Mouse (Mus musculus) C2C12 (cell line): ENCODE measurements around the gene Ablim2. TPM values are rescaled to one million over a fixed set of nuclear protein-coding genes. Genes with fewer than 3 reads are reported as not detected.

Experiments used
- H3K27me3 ChIP-seq: one replicate; pipeline ENCODE4 v1.6.1; 2011; ENCODE audit not compliant: control insufficient read depth, insufficient read depth, insufficient read length
- H3K36me3 ChIP-seq: one replicate; pipeline ENCODE4 v1.6.1; 2011; ENCODE audit not compliant: control insufficient read depth, insufficient read depth
- H3K4me3 ChIP-seq: one replicate; pipeline ENCODE4 v1.5.1; 2011; ENCODE audit warnings: mild to moderate bottlenecking, control low read depth; ENCODE audit not compliant: poor library complexity, insufficient read depth, severe bottlenecking
- H3K79me2 ChIP-seq: one replicate; pipeline ENCODE4 v1.6.1; 2011; ENCODE audit not compliant: control insufficient read depth, insufficient read depth
- H3K79me3 ChIP-seq: one replicate; pipeline ENCODE4 v1.6.1; 2011; ENCODE audit warnings: low read depth, control low read depth
- H3ac ChIP-seq: one replicate; pipeline ENCODE3; 2011; ENCODE audit warnings: low read depth; ENCODE audit not compliant: control insufficient read depth, insufficient read length
- CEBPB ChIP-seq: IDR thresholded peaks from one replicate; pipeline ENCODE4 v1.6.1; 2011; ENCODE audit warnings: low read depth, mild to moderate bottlenecking, control low read depth, moderate library complexity
- CTCF ChIP-seq: IDR thresholded peaks from one replicate; pipeline ENCODE4 v1.5.1; 2011; ENCODE audit not compliant: control insufficient read depth, insufficient read depth, insufficient read length
- FOSL1 ChIP-seq: IDR thresholded peaks from one replicate; pipeline ENCODE4 v1.8.0; 2011; ENCODE audit warnings: mild to moderate bottlenecking, low read length; ENCODE audit not compliant: poor library complexity, insufficient read depth, severe bottlenecking
- MAX ChIP-seq: IDR thresholded peaks from one replicate; pipeline ENCODE4 v1.6.1; 2011; ENCODE audit warnings: mild to moderate bottlenecking, control low read depth
- MYOD1 ChIP-seq: IDR thresholded peaks from one replicate; pipeline ENCODE4 v1.6.1; 2011; ENCODE audit warnings: low read depth; ENCODE audit not compliant: control insufficient read depth, insufficient read length
- MYOG ChIP-seq: IDR thresholded peaks from one replicate; pipeline ENCODE4 v1.6.1; 2011; ENCODE audit not compliant: control insufficient read depth, insufficient read length; ENCODE audit errors: extremely low read depth
- USF1 ChIP-seq: IDR thresholded peaks from one replicate; pipeline ENCODE4 v1.6.1; 2011; ENCODE audit warnings: low read depth, mild to moderate bottlenecking, control low read depth, moderate library complexity
- polyA plus RNA-seq: library from polyadenylated mRNA; unstranded; fragments of >200 nt; fragmentation: generic; extraction: Trizol; gene quantifications from one replicate; pipeline ENCODE4 v1.2.1, GENCODE M21; 2012; ENCODE audit warnings: missing spikeins

Ablim2 gene
- polyA plus RNA-seq, 1 experiment, result 0.08 TPM

DNA sequence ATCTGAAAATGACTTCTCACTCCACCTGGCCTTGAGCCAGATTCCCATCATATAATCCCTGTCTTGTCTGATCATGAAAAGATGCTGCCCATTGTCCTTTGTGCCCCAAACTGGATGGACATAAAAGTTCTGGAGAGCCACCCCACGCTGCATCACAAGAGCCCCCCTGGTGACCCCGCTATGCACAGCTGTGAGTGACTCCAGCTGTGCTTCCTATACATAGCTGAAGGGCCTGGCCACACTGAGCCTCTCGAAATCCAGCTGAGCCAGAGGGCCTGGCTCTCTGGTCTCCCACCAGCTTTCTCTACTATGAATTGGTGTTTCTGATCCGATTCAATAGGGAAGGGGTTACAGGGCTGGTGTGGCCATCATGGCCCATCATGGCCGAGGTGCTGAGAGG lies 38.5 kb downstream of the Ablim2 start:
- Histone ChIP-seq H3K27me3 (peaks cover 53% of the 10 kb centered on the region), H3K36me3 (no peaks in the 10 kb centered on the region), H3K79me3 (no peaks in the 10 kb centered on the region), H3K79me2 (no peaks in the 10 kb centered on the region), H3ac (no peak overlapping the region), H3K4me3 (no peak overlapping the region)
- no peak for TF ChIP-seq MYOG
- TF ChIP-seq USF1, result no peak
- no peak for TF ChIP-seq CTCF
- TF ChIP-seq MYOD1, result no peak
- no peak for TF ChIP-seq CEBPB

DNA sequence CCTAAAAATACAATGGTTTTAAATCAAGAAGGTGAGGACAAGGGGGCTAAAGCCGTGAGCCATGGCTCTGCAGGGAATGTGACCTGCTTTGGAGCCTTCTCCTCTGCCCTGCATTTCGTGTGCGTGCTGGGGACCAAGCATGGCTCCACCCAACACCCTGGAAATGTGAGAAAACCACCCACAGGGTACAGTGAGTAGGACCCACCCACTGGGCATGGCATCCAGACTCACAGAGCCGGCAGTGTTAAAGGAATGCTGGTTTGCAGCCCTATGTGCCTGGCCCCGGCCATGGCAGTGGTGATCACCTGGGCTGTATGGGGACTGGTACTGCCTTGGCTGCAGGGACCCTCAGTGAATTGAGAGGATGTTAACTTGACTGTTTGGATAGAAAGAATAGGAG lies 41.4 kb downstream of the Ablim2 start:
- H3K79me2 ChIP-seq, result no peaks in the 10 kb centered on the region
- H3K36me3 ChIP-seq, result no peaks in the 10 kb centered on the region
- H3ac ChIP-seq, result no peak overlapping the region
- H3K79me3 ChIP-seq, result no peaks in the 10 kb centered on the region
- no peak overlapping the region for H3K4me3 ChIP-seq
- no peak for TF ChIP-seq MYOG
- no peak for TF ChIP-seq CTCF
- TF ChIP-seq MAX, result no peak
- no peak for TF ChIP-seq FOSL1
- TF ChIP-seq MYOD1, result no peak
- no peak for TF ChIP-seq USF1
- TF ChIP-seq CEBPB, result no peak
- H3K27me3 ChIP-seq, result peaks cover 66% of the 10 kb centered on the region

DNA sequence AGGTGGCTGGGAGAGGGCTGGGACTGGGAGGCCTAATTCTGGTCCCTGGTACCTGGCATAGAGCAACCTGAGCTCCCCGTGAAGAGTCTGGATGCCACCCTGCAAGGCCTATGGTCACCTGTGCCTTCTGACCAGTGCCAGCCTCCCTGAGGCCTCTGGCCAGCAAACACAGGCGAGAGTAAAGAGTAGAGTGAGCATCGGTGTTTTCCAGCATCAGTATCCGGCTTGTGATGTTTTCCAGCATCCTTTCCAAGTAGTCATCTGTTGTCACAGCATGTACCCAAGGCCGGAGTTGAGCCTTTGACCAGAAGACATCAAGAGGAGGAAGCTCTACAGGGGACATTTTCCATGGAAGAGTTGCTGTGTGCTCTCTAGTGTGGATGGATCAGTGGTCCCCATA lies 45.7 kb downstream of the Ablim2 start:
- Histone ChIP-seq H3K79me2 (no peaks in the 10 kb centered on the region), H3K79me3 (no peaks in the 10 kb centered on the region), H3K36me3 (no peaks in the 10 kb centered on the region), H3ac (no peak overlapping the region), H3K4me3 (no peak overlapping the region), H3K27me3 (peaks cover 89% of the 10 kb centered on the region)
- TF ChIP-seq MYOG (no peak), MYOD1 (no peak)

DNA sequence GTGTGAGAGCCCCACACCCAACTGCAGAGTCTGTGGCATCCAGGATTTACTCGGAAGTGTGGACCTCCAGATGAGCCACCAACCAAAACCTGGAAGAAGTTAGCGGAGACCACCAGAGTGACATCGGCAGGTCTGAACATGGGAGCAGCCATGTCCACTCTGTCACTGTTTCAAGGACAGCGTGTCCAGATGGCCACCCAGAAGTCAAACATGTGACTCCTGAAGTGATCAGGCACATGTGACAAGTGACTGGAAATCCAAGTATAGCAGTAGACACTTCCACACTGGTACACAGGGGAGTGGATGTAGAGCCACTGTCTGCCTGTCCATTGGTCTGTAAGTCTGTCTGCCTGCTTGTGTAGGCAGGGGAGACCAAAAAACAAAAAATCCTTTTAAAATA lies 47.0 kb downstream of the Ablim2 start:
- no peaks in the 10 kb centered on the region for H3K36me3 ChIP-seq
- no peak for TF ChIP-seq MYOG
- TF ChIP-seq CTCF, result no peak
- TF ChIP-seq USF1, result no peak
- TF ChIP-seq MAX, result no peak
- TF ChIP-seq FOSL1, result no peak
- no peak for TF ChIP-seq MYOD1
- no peak for TF ChIP-seq CEBPB
- H3K79me3 ChIP-seq, result no peaks in the 10 kb centered on the region
- no peak overlapping the region for H3K4me3 ChIP-seq
- H3K79me2 ChIP-seq, result no peaks in the 10 kb centered on the region
- peaks cover 86% of the 10 kb centered on the region for H3K27me3 ChIP-seq
- H3ac ChIP-seq, result no peak overlapping the region

DNA sequence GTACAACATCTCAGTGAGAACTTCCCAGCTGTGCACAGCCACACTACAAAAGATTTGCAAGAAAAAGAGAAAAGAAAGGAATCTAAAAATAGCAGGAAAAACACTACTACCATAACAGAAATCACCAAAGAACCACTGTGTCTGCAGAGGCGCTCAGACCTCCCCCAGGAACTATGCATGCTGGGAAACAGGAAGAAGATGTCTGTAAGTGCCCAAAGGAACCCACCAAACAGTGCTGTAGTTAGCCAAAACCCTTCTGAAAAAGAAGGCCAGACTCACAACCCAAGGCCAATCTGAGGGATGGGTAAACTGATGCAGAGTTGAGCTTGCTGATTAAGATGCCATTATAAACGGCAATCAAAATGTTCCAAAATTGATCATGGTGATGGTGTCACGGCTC lies 47.5 kb downstream of the Ablim2 start:
- peaks cover 88% of the 10 kb centered on the region for H3K27me3 ChIP-seq
- no peaks in the 10 kb centered on the region for H3K36me3 ChIP-seq
- H3K4me3 ChIP-seq, result no peak overlapping the region
- H3K79me2 ChIP-seq, result no peaks in the 10 kb centered on the region
- H3ac ChIP-seq, result no peak overlapping the region
- no peak for TF ChIP-seq CEBPB
- no peak for TF ChIP-seq MAX
- no peak for TF ChIP-seq USF1
- no peak for TF ChIP-seq MYOD1
- TF ChIP-seq MYOG, result no peak
- TF ChIP-seq CTCF, result no peak
- TF ChIP-seq FOSL1, result no peak
- H3K79me3 ChIP-seq, result no peaks in the 10 kb centered on the region

DNA sequence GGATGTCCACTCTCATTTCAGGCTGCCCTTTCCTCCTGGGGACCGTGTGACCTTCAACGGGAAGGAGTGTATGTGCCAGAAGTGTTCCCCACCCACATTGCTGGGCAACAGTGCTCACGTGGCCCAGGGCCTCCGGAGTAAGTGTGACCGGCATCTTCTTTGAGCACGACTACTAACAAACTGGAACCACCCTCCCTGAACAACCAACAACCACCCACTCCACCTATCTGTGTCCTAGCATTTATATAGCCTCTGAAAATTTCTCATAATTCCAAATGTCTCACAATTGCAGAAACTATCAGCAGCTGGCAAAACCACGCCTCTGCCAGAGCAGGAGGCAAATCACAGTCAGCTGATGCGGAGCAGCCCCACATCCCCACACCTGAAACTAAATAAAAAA lies 49.3 kb downstream of the Ablim2 start:
- no peak overlapping the region for H3K4me3 ChIP-seq
- TF ChIP-seq CTCF (no peak), MAX (no peak), MYOD1 (no peak), MYOG (no peak), USF1 (no peak), FOSL1 (no peak), CEBPB (no peak)
- H3K36me3 ChIP-seq, result no peaks in the 10 kb centered on the region
- no peaks in the 10 kb centered on the region for H3K79me2 ChIP-seq
- H3K27me3 ChIP-seq, result peaks cover 89% of the 10 kb centered on the region
- H3ac ChIP-seq, result no peak overlapping the region
- H3K79me3 ChIP-seq, result no peaks in the 10 kb centered on the region
